ENCODE assay signal across 8 mouse cellular contexts in the genomic region with DNA sequence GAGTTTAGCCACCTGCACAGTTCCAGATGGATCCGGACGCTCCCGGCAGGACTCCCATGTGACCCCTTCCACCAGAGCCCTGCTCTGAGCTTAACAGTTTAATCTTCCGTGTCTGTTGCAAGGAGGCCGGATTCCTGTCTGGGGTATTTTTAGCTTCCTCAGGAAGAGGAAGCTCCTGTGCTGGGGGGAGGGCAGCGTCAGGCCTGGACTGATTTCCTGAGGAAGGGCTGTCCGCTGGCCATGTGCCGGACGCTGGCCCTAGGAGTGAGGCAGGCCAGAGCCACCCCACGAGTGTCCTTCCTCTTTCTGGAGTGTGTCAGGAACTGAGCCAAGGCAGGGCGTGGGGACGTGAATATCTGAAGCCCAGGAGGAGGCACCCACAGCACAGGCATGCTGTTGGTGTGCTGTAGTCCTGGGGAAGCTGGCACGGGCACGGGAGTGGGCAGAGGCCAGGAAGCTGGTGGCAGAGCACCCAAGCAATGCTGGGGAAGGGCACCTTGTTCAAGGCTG. TPM values are rescaled to one million over a fixed set of nuclear protein-coding genes. Genes with fewer than 3 reads are reported as not detected.
DNase-seq lines count a peak whose midpoint lies in the region; ATAC-seq and TF ChIP-seq lines count a peak whose summit lies in the region.

No protein-coding gene starts in this region.

- H3K79me2 ChIP-seq in liver, adult 2 months (ENCODE audit: control insufficient read depth, insufficient read depth, low read length), result peaks cover 3% of the 10 kb centered on the region; the same call in 1 of the 2 replicates

- WGBS in embryonic facial prominence, embryonic 11.5 days, result 29% methylated on average over 14 of the region's 14 CpGs
- 11% methylated on average over 14 of the region's 14 CpGs for WGBS in heart, embryonic 10.5 days
- 5% methylated on average over 14 of the region's 14 CpGs for WGBS in liver, adult 2 months
- WGBS in midbrain, embryonic 15.5 days, result 36% methylated on average over 14 of the region's 14 CpGs

- TF ChIP-seq POLR2A in liver, adult 2 months (IDR thresholded peaks at IDR 0.05; ENCODE audit: extremely low read depth, insufficient read depth, low read length), result no peak

- H3K27me3 ChIP-seq in embryonic facial prominence, embryonic 11.5 days (ENCODE audit: control insufficient read depth, insufficient read depth, low read length), result no peaks in the 10 kb centered on the region
- no peaks in the 10 kb centered on the region for H3K27me3 ChIP-seq in heart, embryonic 10.5 days (ENCODE audit: insufficient read depth, poor library complexity, severe bottlenecking)
- no peaks in the 10 kb centered on the region for H3K27me3 ChIP-seq in liver, adult 2 months (ENCODE audit: control insufficient read depth, insufficient read depth, low read length)
- H3K27me3 ChIP-seq in midbrain, embryonic 15.5 days (replicated peaks), result no peaks in the 10 kb centered on the region

- DNase-seq in layer of hippocampus, adult 2 months (ENCODE audit: low spot score in 2 of 2), result peak; percentile 39 to 65
- no peak for DNase-seq in layer of hippocampus, adult 9-10 months (ENCODE audit: low spot score)
- DNase-seq in embryonic facial prominence, embryonic 11.5 days (ENCODE audit: low spot score), result peak; percentile 60
- DNase-seq in heart, embryonic 10.5 days (ENCODE audit: low spot score), result peak; percentile 93
- DNase-seq in kidney, adult 9 months, result peak; percentile 95
- peak; percentile 86 for DNase-seq in liver, adult 2 months (ENCODE audit: extremely low read depth, low read depth, low spot score)
- DNase-seq in spleen, postnatal 36 days (ENCODE audit: low spot score in 2 of 2), result peak; percentile 67 to 75

- H3K36me3 ChIP-seq in embryonic facial prominence, embryonic 11.5 days (replicated peaks; ENCODE audit: control insufficient read depth, insufficient read depth, low read depth, low read length), result peaks cover 11% of the 10 kb centered on the region
- H3K36me3 ChIP-seq in heart, embryonic 10.5 days, result peaks cover 31% of the 10 kb centered on the region
- no peaks in the 10 kb centered on the region for H3K36me3 ChIP-seq in liver, adult 2 months (ENCODE audit: control insufficient read depth, insufficient read depth, low read length)
- peaks cover 6% of the 10 kb centered on the region; the same call in 1 of the 2 replicates for H3K36me3 ChIP-seq in midbrain, embryonic 15.5 days (replicated peaks)

- H3K4me2 ChIP-seq in embryonic facial prominence, embryonic 11.5 days (ENCODE audit: low read depth, low read length), result no peak overlapping the region
- H3K4me2 ChIP-seq in midbrain, embryonic 15.5 days, result no peak overlapping the region

- TF ChIP-seq CTCF in layer of hippocampus, adult 2 months (conservative IDR thresholded peaks at IDR 0.05), result no peak; the same call in 1 of the 2 replicates
- TF ChIP-seq CTCF in liver, adult 2 months (IDR thresholded peaks at IDR 0.05; ENCODE audit: low read depth, low read length), result no peak

- ATAC-seq in embryonic facial prominence, embryonic 11.5 days (replicated peaks; ENCODE audit: insufficient number of reproducible peaks, low FRiP score, low TSS enrichment, low read depth), result no peak
- no peak for ATAC-seq in midbrain, embryonic 15.5 days (replicated peaks)

- no peaks in the 10 kb centered on the region for H3K9me3 ChIP-seq in embryonic facial prominence, embryonic 11.5 days (replicated peaks; ENCODE audit: control insufficient read depth, low read length)
- no peaks in the 10 kb centered on the region for H3K9me3 ChIP-seq in heart, embryonic 10.5 days
- H3K9me3 ChIP-seq in midbrain, embryonic 15.5 days, result no peaks in the 10 kb centered on the region

- H3K27ac ChIP-seq in layer of hippocampus, adult 2 months, result peak overlapping the region; percentile 63
- peak overlapping the region; percentile 65; the same call in 1 of the 2 replicates for H3K27ac ChIP-seq in embryonic facial prominence, embryonic 11.5 days (replicated peaks; ENCODE audit: low read depth, low read length)
- H3K27ac ChIP-seq in heart, embryonic 10.5 days, result peak overlapping the region; percentile 92
- H3K27ac ChIP-seq in liver, adult 2 months (replicated peaks; ENCODE audit: insufficient read depth, low read depth, low read length), result peak overlapping the region; percentile 52
- peak overlapping the region; percentile 55; the same call in 1 of the 2 replicates for H3K27ac ChIP-seq in midbrain, embryonic 15.5 days

- H3K9ac ChIP-seq in embryonic facial prominence, embryonic 11.5 days (replicated peaks; ENCODE audit: low read length), result peak overlapping the region; percentile 30; the same call in 1 of the 2 replicates
- H3K9ac ChIP-seq in liver, adult 2 months (ENCODE audit: low read depth, low read length), result peak overlapping the region; percentile 25
- no peak overlapping the region for H3K9ac ChIP-seq in midbrain, embryonic 15.5 days

- H3K4me1 ChIP-seq in embryonic facial prominence, embryonic 11.5 days (ENCODE audit: control insufficient read depth, insufficient read depth, low read length), result peaks cover 2% of the 10 kb centered on the region
- peaks cover 81% of the 10 kb centered on the region for H3K4me1 ChIP-seq in heart, embryonic 10.5 days
- peaks cover 17% of the 10 kb centered on the region for H3K4me1 ChIP-seq in liver, adult 2 months (ENCODE audit: control insufficient read depth, insufficient read depth, low read length)
- peaks cover 33% of the 10 kb centered on the region for H3K4me1 ChIP-seq in midbrain, embryonic 15.5 days

- H3K4me3 ChIP-seq in layer of hippocampus, adult 2 months, result no peak overlapping the region
- H3K4me3 ChIP-seq in embryonic facial prominence, embryonic 11.5 days (ENCODE audit: low read depth, low read length), result no peak overlapping the region
- peak overlapping the region; percentile 35 for H3K4me3 ChIP-seq in heart, embryonic 10.5 days
- H3K4me3 ChIP-seq in liver, adult 2 months (ENCODE audit: insufficient read depth, low read depth, low read length), result no peak overlapping the region
- no peak overlapping the region for H3K4me3 ChIP-seq in midbrain, embryonic 15.5 days

RNA-seq across cellular contexts. Expression of a gene that starts 36.3 kb away (rescaled TPM):
- 10 to 100 TPM; 63.8 to 69.8 TPM for total RNA-seq in layer of hippocampus, adult 2 months (2021)
- 488 and 508 TPM in 2 replicates for polyA plus RNA-seq in embryonic facial prominence, embryonic 11.5 days (2014; fragmentation: Nextera tagmentation; extraction: Ambion mirVana)
- 830 and 1,266 TPM in 2 replicates for polyA plus RNA-seq in heart, embryonic 10.5 days (2016; fragmentation: Nextera tagmentation; extraction: Ambion mirVana)
- total RNA-seq in liver, adult 2 months (2014; rRNA removed), result 177 and 195 TPM in 2 replicates
- 163 and 164 TPM in 2 replicates for polyA plus RNA-seq in liver, adult 2 months (2012; rRNA removed)
- polyA plus RNA-seq in midbrain, embryonic 15.5 days (2015; fragmentation: Nextera tagmentation; extraction: Ambion mirVana), result 242 and 249 TPM in 2 replicates

RNA-seq across cellular contexts. Expression of a gene that starts 54.2 kb away (rescaled TPM):
- 10 to 100 TPM; 21.4 to 27.3 TPM for total RNA-seq in layer of hippocampus, adult 2 months (2021)
- polyA plus RNA-seq in embryonic facial prominence, embryonic 11.5 days (2014; fragmentation: Nextera tagmentation; extraction: Ambion mirVana), result 16.4 and 17.8 TPM in 2 replicates
- 14.8 and 20.8 TPM in 2 replicates for polyA plus RNA-seq in heart, embryonic 10.5 days (2016; fragmentation: Nextera tagmentation; extraction: Ambion mirVana)
- 5.4 and 5.6 TPM in 2 replicates for total RNA-seq in liver, adult 2 months (2014; rRNA removed)
- 9.7 and 12.7 TPM in 2 replicates for polyA plus RNA-seq in liver, adult 2 months (2012; rRNA removed)
- polyA plus RNA-seq in midbrain, embryonic 15.5 days (2015; fragmentation: Nextera tagmentation; extraction: Ambion mirVana), result 18.0 and 18.6 TPM in 2 replicates
